In the genomic region with DNA sequence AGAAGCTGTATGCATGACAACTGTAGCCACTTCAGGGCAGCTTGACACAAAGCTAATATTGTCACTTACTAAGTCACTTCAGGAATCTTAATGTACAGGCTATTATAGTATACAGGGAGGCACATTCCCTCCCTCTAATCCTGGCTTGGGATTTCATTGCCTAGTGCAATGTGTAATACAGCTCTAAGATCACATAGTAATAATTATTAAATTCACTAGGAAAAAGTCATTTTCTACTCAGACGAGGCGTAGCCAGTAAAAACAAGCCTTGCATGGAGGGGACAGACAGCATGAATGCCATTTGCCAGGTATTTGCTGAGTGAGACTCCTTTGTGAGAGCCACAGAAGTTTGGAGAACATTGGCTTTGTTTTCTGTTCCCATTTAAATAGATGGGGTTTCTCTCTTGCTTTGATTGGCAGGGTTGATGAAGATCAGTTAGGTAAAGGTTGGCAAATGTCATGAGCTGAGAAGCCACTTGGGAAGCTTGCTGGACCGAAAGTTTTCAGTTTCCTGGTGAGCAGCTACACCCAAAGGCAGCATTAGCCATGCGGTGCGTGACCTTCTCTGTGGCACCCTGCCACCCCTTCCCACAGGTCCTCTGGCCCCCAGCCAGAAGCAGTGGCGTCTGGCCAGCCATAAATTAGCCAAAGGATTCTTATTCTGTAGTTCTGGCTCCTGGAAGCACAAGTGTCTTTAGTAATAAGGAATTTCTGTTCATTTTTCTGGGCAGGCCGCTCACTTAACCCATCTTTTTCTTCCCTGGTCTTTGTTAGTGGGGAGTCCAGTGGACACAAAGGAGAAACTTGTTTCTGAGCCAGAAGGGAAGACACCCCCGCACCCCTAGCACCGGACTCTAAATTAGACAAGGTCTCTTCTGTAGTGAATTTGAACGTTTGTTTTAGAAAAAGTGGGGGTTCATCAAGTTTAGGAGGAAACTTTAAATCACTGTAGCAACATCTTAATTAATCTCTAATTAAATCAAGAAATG, we compare ENCODE assay signal across 9 mouse cellular contexts. TPM values are rescaled to one million over a fixed set of nuclear protein-coding genes. Genes with fewer than 3 reads are reported as not detected.
A peak's percentile ranks its signal among the peaks of the same experiment; 100 is the strongest.
DNase-seq lines count a peak whose midpoint lies in the region; ATAC-seq and TF ChIP-seq lines count a peak whose summit lies in the region.
"Had no signal": no experiment of that assay in that cellular context is flagged by ENCODE, and none has a peak within 500 bp of the region (broad histone marks: within the 10 kb centered on the region; RNA-seq: fewer than 3 reads in every experiment).

No protein-coding gene starts in this region.

- H3K27ac ChIP-seq in kidney, embryonic 15.5 days = no peak overlapping the region
- no peak overlapping the region for H3K27ac ChIP-seq in layer of hippocampus, adult 2 months

- no peak for TF ChIP-seq CTCF in brain, embryonic 14.5 days (IDR thresholded peaks at IDR 0.05; ENCODE audit: borderline replicate concordance, extremely low read depth, insufficient read depth, insufficient read length)
- TF ChIP-seq CTCF in layer of hippocampus, adult 2 months (conservative IDR thresholded peaks at IDR 0.05) = no peak

- H3K27me3 ChIP-seq in kidney, embryonic 15.5 days = no peaks in the 10 kb centered on the region

- H3K9ac ChIP-seq in kidney, embryonic 15.5 days = no peak overlapping the region

- TF ChIP-seq POLR2A in brain, embryonic 14.5 days (IDR thresholded peaks at IDR 0.05; ENCODE audit: borderline replicate concordance, extremely low read depth, insufficient read depth, insufficient read length, poor library complexity, severe bottlenecking) = no peak

- H3K36me3 ChIP-seq in kidney, embryonic 15.5 days = no peaks in the 10 kb centered on the region

- H3K9me3 ChIP-seq in kidney, embryonic 15.5 days (replicated peaks) = no peaks in the 10 kb centered on the region

- peak; percentile 92 for DNase-seq in kidney, adult 18-20 months
- DNase-seq in brain, embryonic 14.5 days (ENCODE audit: low read depth) = peak; percentile 89
- peak; percentile 36 for DNase-seq in gastrocnemius, postnatal 14 days
- peak; percentile 57 for DNase-seq in layer of hippocampus, adult 2 months (ENCODE audit: low spot score in 2 of 2)
- DNase-seq in lung, postnatal 36 days = peak; percentile 51
- DNase-seq in urinary bladder, postnatal 25 days (ENCODE audit: low spot score) = peak; percentile 8

- no peak overlapping the region for H3K4me3 ChIP-seq in kidney, embryonic 15.5 days (replicated peaks)
- H3K4me3 ChIP-seq in layer of hippocampus, adult 2 months = no peak overlapping the region
- H3K4me3 ChIP-seq: myocyte had no signal

- WGBS in kidney, embryonic 15.5 days = 53% methylated on average over 10 of the region's 10 CpGs

- intact Hi-C loops in gastrocnemius, postnatal 14 days (cut with DNase I; ENCODE audit: low total_unique reads) = no loop called here

- ATAC-seq in kidney, embryonic 15.5 days (replicated peaks; ENCODE audit: low FRiP score) = no peak; the same call in 1 of the 2 replicates
- no peak for ATAC-seq in erythroblast, adult 5-6 weeks (replicated peaks; ENCODE audit: low FRiP score, poor library complexity, severe bottlenecking)

- H3K4me2 ChIP-seq in kidney, embryonic 15.5 days = no peak overlapping the region

- peaks cover 13% of the 10 kb centered on the region for H3K4me1 ChIP-seq in kidney, embryonic 15.5 days

RNA-seq across cellular contexts. Expression of gene Bckdhb, which starts 37.4 kb away (rescaled TPM):
- polyA plus RNA-seq in kidney, embryonic 15.5 days (2015; fragmentation: Nextera tagmentation; extraction: Ambion mirVana) = 46.9 and 51.6 TPM in 2 replicates
- 21.9 and 27.6 TPM in 2 replicates for polyA plus RNA-seq in brain, embryonic 14.5 days (2012; rRNA removed)
- 10 to 100 TPM; 17.9 to 22.4 TPM for total RNA-seq in gastrocnemius, postnatal 14 days (2021)
- 10 to 100 TPM; 37.8 to 40.6 TPM for total RNA-seq in layer of hippocampus, adult 2 months (2021)
- 1.0 and 5.0 TPM in 2 replicates for total RNA-seq in erythroblast, adult 5-6 weeks (2015; ENCODE audit: low replicate concordance)
- total RNA-seq in erythroblast, adult 5-6 weeks (2017; ENCODE audit: low replicate concordance) = 8.4 and 12.6 TPM in 2 replicates

Comparison
In these comparisons a context has a peak if more than half of its experiments do, and no peak if none do; other contexts are left out.
1. DNase-seq: peak in every context shown above with its lines; median percentile 92 in kidney, adult 18-20 months; 89 in brain, embryonic 14.5 days; 57 in layer of hippocampus, adult 2 months; 51 in lung, postnatal 36 days; 36 in gastrocnemius, postnatal 14 days; 8 in urinary bladder, postnatal 25 days.